Mouse (Mus musculus) kidney, embryonic 14.5 days (tissue): ENCODE results near the gene Epb41l3. TPM values are rescaled to one million over a fixed set of nuclear protein-coding genes. Genes with fewer than 3 reads are reported as not detected.
A peak's percentile ranks its signal among the peaks of the same experiment; 100 is the strongest.

ENCODE experiments used
- ATAC-seq: fragments of 200-750 bp; cut with Nextera tagmentation; 2 replicates; pipeline ENCODE4 v1.8.0; 2017; ENCODE audit warnings: moderate number of reproducible peaks, mild to moderate bottlenecking, moderate TSS enrichment, moderate library complexity; ENCODE audit not compliant: low FRiP score, low TSS enrichment
- H3K27ac ChIP-seq: fragments of 300-500 bp; sonication (generic); 2 replicates; pipeline ENCODE4 v1.5.1; 2014; ENCODE audit warnings: low read depth, mild to moderate bottlenecking, low read length, moderate library complexity, mixed read lengths
- H3K27me3 ChIP-seq: fragments of 300-500 bp; sonication (generic); 2 replicates; pipeline ENCODE4 v1.6.1; 2014; ENCODE audit warnings: mild to moderate bottlenecking, low read length; ENCODE audit not compliant: control insufficient read depth, insufficient read depth
- H3K36me3 ChIP-seq: fragments of 300-500 bp; sonication (generic); 2 replicates; pipeline ENCODE4 v1.6.1; 2014; ENCODE audit warnings: low read length, mixed read lengths; ENCODE audit not compliant: control insufficient read depth, insufficient read depth
- H3K4me1 ChIP-seq: fragments of 300-500 bp; sonication (generic); 2 replicates; pipeline ENCODE4 v1.6.1; 2014; ENCODE audit warnings: low read length, mixed read lengths; ENCODE audit not compliant: control insufficient read depth, insufficient read depth
- H3K4me2 ChIP-seq: fragments of 300-500 bp; sonication (generic); replicated peaks from 2 replicates; pipeline ENCODE4 v1.6.1; 2014; ENCODE audit warnings: low read depth, mild to moderate bottlenecking, low read length
- H3K4me3 ChIP-seq: fragments of 300-500 bp; sonication (generic); 2 replicates; pipeline ENCODE4 v1.5.1; 2014; ENCODE audit warnings: mild to moderate bottlenecking, low read length
- H3K9ac ChIP-seq: fragments of 300-500 bp; sonication (generic); 2 replicates; pipeline ENCODE4 v1.6.1; 2014; ENCODE audit warnings: low read depth, mild to moderate bottlenecking, low read length, moderate library complexity
- H3K9me3 ChIP-seq: fragments of 300-500 bp; sonication (generic); 2 replicates; pipeline ENCODE4 v1.6.1; 2016; ENCODE audit warnings: low read length; ENCODE audit not compliant: control insufficient read depth
- WGBS: fragments of 180-500 bp; shearing (Covaris S2); extraction: QIAGEN DNeasy Blood & Tissue Kit; methylation state at CpG from one replicate; pipeline ENCODE4 v1.1.7; 2014; 5-methylcytosine and 5-hydroxymethylcytosine counted together
- polyA plus RNA-seq: library from polyadenylated mRNA; unstranded; fragments of >200 nt; fragmentation: Nextera tagmentation; extraction: Ambion mirVana; gene quantifications from 2 replicates; pipeline ENCODE4 v1.2.1, GENCODE M21; 2014

Gene Epb41l3
- polyA plus RNA-seq, 1 experiment from 2014 or later = 29.7 TPM

DNA sequence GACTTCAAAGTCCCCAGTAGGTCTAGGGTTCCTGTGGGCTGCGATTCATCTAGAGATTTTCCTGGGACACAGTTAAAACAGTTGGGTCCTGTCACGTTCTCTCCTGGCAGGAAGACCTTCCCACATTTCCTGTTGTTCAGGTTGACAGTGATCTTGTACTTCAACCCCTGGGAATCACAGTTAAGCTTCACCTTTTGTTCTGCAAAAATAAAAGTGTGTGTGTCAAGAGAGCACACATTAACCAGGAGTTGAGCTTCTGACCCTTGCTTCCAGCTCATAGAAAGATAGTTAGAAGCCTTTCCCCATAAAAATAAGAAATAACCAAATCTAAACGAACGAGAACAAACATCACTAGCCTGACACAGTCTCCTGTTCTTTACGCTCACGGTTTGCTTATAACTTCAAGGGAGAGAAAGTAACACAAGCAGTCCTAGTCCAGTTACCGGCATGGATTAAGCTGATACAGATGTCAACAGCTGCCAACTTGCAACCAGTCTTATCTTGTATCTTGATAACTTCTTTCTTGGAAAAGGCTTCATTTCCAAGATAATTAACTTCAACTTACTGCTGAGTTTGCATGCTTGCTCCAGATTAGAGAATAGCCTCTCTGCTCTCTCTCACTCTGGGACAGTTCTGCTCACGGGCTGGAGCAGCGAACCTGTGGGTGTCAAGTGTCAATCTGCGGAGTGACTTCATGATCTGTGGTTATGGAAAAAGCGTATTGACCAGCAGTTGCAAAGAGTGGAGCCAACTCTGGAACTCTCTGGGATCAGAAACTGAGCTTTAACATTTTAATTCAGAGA lies 7.3 kb upstream of the Epb41l3 start:
- no peak for ATAC-seq
- Histone ChIP-seq H3K9me3 (no peaks in the 10 kb centered on the region), H3K36me3 (no peaks in the 10 kb centered on the region), H3K9ac (no peak overlapping the region), H3K27ac (no peak overlapping the region), H3K4me3 (no peak overlapping the region), H3K4me1 (no peaks in the 10 kb centered on the region), H3K4me2 (no peak overlapping the region), H3K27me3 (no peaks in the 10 kb centered on the region; the same call in 1 of the 2 replicates)
- 43% methylated on average over 11 of the region's 11 CpGs for WGBS

DNA sequence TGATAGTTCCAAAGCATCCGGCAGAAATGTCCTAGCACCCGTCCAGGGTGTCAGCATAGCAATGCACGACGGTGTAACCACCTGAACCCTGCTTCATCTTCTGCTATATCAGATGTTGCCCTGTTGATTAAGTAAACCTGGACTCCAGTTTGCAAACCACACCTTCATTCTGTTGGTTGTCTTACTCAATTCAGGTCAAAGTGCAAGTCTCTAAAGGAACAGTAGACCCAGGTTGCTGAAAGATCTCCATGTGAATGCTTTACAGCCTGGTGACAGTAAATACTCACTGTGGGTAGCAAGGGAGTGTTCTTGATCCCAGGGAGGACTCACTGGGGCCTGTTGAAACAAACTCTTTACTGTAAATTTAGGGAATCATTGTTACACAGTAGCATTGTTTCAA lies 1.4 kb upstream of the Epb41l3 start:
- Histone ChIP-seq H3K9me3 (0 out of 2 replicates have a peak, but pooled peaks cover 2% of the 10 kb centered on the region), H3K36me3 (no peaks in the 10 kb centered on the region), H3K4me2 (no peak overlapping the region), H3K9ac (no peak overlapping the region), H3K4me3 (no peak overlapping the region), H3K27me3 (peaks cover 41% of the 10 kb centered on the region), H3K4me1 (0 out of 2 replicates have a peak, but pooled peaks cover 5% of the 10 kb centered on the region), H3K27ac (no peak overlapping the region)
- WGBS = 83% methylated on average over 4 of the region's 4 CpGs
- ATAC-seq = no peak

- Histone ChIP-seq H3K27ac (no peak overlapping the region), H3K9ac (peak overlapping the region; percentile 13; the same call in 1 of the 2 replicates), H3K4me2 (peak overlapping the region; percentile 98), H3K27me3 (peaks cover 41% of the 10 kb centered on the region), H3K4me1 (0 out of 2 replicates have a peak, but pooled peaks cover 5% of the 10 kb centered on the region), H3K9me3 (0 out of 2 replicates have a peak, but pooled peaks cover 2% of the 10 kb centered on the region), H3K4me3 (peak overlapping the region; percentile 50), H3K36me3 (no peaks in the 10 kb centered on the region)
- under 1% methylated on average over 28 of the region's 28 CpGs for WGBS
- peak; percentile 74 for ATAC-seq
Measured at GRCm38 (mm10) chr17:69076238-69076625, 749 bp downstream of the Epb41l3 start.

DNA sequence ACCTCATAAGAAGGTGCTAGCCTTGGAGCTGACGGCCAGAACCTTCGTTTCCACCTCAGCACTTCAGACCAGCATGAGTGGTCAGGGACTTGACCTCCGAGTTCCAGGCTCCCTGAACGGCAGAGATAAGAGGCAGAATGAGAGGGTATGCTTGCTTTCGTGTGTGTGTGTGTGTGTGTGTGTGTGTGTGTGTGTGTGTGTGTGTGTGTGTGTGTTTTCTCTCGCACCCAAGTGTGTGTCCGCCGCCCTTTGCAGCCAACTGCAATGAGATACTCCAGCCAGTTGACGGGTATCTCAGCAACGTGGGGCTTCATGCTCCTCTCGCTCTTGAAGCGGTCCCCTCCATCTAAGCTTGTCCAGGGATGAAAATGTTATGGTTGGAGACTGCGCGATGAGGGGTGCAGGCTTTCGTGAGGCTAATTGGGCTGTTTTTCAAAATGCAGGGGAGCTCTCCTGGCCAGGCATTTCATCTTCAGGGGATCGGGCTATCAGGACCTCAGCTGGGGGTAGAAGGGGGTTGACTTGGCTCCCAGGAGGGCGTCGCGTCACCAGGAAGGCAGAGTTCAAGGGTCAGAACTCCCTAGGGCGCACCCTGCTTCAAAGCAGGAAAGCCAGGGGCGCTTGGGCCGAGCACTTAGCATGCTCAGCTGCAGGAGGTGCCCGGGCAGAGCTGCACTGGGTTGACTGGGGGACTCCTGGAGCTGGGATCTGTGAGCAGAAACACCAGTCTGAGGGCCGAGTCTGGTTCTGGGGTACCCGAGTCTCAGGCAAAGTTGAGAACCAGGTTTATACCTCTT lies 1.5 kb downstream of the Epb41l3 start:
- Histone ChIP-seq H3K27ac (no peak overlapping the region), H3K4me1 (0 out of 2 replicates have a peak, but pooled peaks cover 5% of the 10 kb centered on the region), H3K9ac (no peak overlapping the region), H3K27me3 (peaks cover 41% of the 10 kb centered on the region), H3K4me3 (peak overlapping the region; percentile 50), H3K4me2 (peak overlapping the region; percentile 98), H3K36me3 (no peaks in the 10 kb centered on the region), H3K9me3 (0 out of 2 replicates have a peak, but pooled peaks cover 2% of the 10 kb centered on the region)
- ATAC-seq = no peak; the same call in 1 of the 2 replicates
- WGBS = 4% methylated on average over 25 of the region's 25 CpGs

GRCm38 (mm10) chr17:69077544-69077920 lies 2.0 kb downstream of the Epb41l3 start:
- ATAC-seq = no peak
- H3K4me3 ChIP-seq = peak overlapping the region; percentile 50; the same call in 1 of the 2 replicates
- peaks cover 41% of the 10 kb centered on the region for H3K27me3 ChIP-seq
- H3K9me3 ChIP-seq = 0 out of 2 replicates have a peak, but pooled peaks cover 2% of the 10 kb centered on the region
- no peaks in the 10 kb centered on the region for H3K36me3 ChIP-seq
- no peak overlapping the region for H3K9ac ChIP-seq
- WGBS = 5% methylated on average over 11 of the region's 11 CpGs
- no peak overlapping the region for H3K27ac ChIP-seq
- peak overlapping the region; percentile 98; the same call in 1 of the 2 replicates for H3K4me2 ChIP-seq
- H3K4me1 ChIP-seq = 0 out of 2 replicates have a peak, but pooled peaks cover 5% of the 10 kb centered on the region

DNA sequence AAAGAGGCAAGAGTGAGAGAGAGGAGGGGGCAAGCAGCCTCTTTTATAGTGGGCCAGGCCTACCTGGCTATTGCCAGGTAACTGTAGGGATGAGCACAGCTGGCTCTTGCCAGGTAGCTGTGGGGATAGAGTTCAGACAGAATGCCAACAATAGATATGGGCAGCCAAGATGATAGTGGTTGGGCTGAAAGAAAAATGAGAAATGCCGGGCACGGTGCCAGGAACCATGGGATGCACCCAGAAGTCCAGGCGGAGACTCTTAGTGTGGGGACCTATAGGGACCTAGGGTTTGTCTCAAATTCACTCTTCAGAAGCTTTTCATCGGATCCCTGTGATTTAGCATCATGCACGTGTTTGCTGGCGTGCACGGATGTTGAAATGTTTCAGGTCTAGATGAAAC lies 6.8 kb downstream of the Epb41l3 start:
- Histone ChIP-seq H3K27ac (no peak overlapping the region), H3K36me3 (no peaks in the 10 kb centered on the region)
- 90% methylated on average over 7 of the region's 7 CpGs for WGBS

GRCm38 (mm10) chr17:69091618-69092017 lies 16.1 kb downstream of the Epb41l3 start:
- no peaks in the 10 kb centered on the region for H3K36me3 ChIP-seq
- no peaks in the 10 kb centered on the region for H3K4me1 ChIP-seq
- no peaks in the 10 kb centered on the region for H3K9me3 ChIP-seq
- H3K27me3 ChIP-seq = no peaks in the 10 kb centered on the region
- no peak for ATAC-seq
- no peak overlapping the region for H3K4me3 ChIP-seq
- WGBS = 90% methylated on average over 3 of the region's 3 CpGs
- H3K9ac ChIP-seq = no peak overlapping the region
- no peak overlapping the region for H3K4me2 ChIP-seq
- H3K27ac ChIP-seq = no peak overlapping the region

More for the DNA sequence above, 6.8 kb downstream of the Epb41l3 start:
- no peaks in the 10 kb centered on the region for H3K4me1 ChIP-seq
- no peak overlapping the region for H3K9ac ChIP-seq
- no peak for ATAC-seq
- H3K4me2 ChIP-seq = no peak overlapping the region
- peaks cover 15% of the 10 kb centered on the region for H3K27me3 ChIP-seq
- H3K4me3 ChIP-seq = no peak overlapping the region
- 0 out of 2 replicates have a peak, but pooled peaks cover 2% of the 10 kb centered on the region for H3K9me3 ChIP-seq

DNA sequence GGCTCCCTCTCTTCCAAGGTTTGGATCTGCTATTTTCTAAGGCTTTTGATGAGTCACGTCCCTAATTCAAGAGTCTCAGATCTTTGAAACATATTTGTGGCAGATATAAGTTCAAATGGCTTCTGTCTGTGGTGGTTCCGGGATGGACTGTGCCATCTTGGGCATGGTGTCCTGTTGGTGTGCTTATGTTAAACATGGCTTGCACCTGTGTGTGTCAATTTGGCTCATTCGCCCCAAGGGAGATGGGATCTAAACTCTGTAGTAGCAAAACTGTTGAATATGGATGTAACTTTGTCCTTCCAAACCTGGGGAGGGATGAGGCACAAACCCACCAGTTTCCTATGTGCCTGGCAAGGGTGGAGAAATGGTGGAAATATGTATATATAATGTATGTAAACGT lies 21.6 kb downstream of the Epb41l3 start:
- H3K4me2 ChIP-seq = no peak overlapping the region
- no peaks in the 10 kb centered on the region for H3K27me3 ChIP-seq
- H3K27ac ChIP-seq = no peak overlapping the region
- H3K4me1 ChIP-seq = no peaks in the 10 kb centered on the region
- no peak for ATAC-seq
- WGBS = 90% methylated on average over 4 of the region's 4 CpGs
- no peak overlapping the region for H3K9ac ChIP-seq
- no peak overlapping the region for H3K4me3 ChIP-seq
- H3K9me3 ChIP-seq = no peaks in the 10 kb centered on the region
- H3K36me3 ChIP-seq = no peaks in the 10 kb centered on the region
